Mouse (Mus musculus) testis, adult 2 months (tissue): ENCODE results near the gene Ccm2l.

Experiments
- CTCF ChIP-seq: fragments of 200-500 bp; IDR thresholded peaks from 2 replicates; pipeline ENCODE4 v1.5.1; 2012; ENCODE audit warnings: low read depth, mild to moderate bottlenecking, inconsistent platforms, low read length, moderate library complexity; ENCODE audit not compliant: control insufficient read depth, insufficient read depth, insufficient replicate concordance
- POLR2A ChIP-seq: fragments of 200-500 bp; IDR thresholded peaks from 2 replicates; pipeline ENCODE4 v1.6.1; 2012; ENCODE audit warnings: low read depth, mild to moderate bottlenecking, inconsistent platforms, low read length, moderate library complexity; ENCODE audit not compliant: control insufficient read depth

DNA sequence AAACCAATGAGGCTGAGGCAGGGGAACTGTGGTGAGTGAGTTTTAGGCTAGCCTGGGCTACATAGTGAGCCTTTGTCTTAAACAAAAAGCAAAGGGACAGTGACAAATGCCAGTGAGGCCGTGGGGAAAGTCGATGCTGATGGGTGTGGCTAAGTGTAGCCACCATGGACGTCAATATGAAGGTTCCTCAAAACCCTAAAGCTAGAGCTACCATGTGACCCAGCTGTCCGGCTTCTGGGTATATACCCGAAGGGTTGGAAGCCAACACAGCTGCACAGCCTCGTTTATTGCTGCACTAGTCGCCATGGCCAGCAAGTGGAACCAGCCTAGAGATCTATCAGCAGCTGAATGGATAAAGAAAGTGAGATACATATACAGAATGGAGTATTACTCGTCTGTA is 54.4 kb downstream of the Ccm2l start:
- no peak for TF ChIP-seq POLR2A
- TF ChIP-seq CTCF, result no peak
